Mouse (Mus musculus) lung, adult 18-20 months (tissue): Measurements from ENCODE around the gene Unc80.

Source experiments
- DNase-seq, 2 experiments: peaks; one replicate each; pipeline ENCODE4 v3.0.0; 2022; ENCODE audit warnings: mixed read lengths in 2 of 2

Gene Unc80

GRCm38 (mm10) chr1:66730581-66730980 lies 262.4 kb downstream of the Unc80 start:
- DNase-seq: no peak
